Mouse (Mus musculus): ENCODE results near the gene Neurl2.

Neurl2 gene

GRCm38 (mm10) chr2:164784869-164785420 lies 48.3 kb downstream of the Neurl2 start:
- no peak for TF ChIP-seq GATA4 (IDR thresholded peaks at IDR 0.05; ENCODE audit: insufficient replicate concordance, low read length)

GRCm38 (mm10) chr2:164783926-164784581 lies 49.2 kb downstream of the Neurl2 start:
- no peak for TF ChIP-seq GATA4 (IDR thresholded peaks at IDR 0.05; ENCODE audit: insufficient replicate concordance, low read length)

- TF ChIP-seq GATA4 (IDR thresholded peaks at IDR 0.05; ENCODE audit: insufficient replicate concordance, low read length) = no peak
Observed at GRCm38 (mm10) chr2:164781876-164782275, 51.4 kb downstream of the Neurl2 start.

Data from liver, adult (tissue).